ENCODE assay signal across 14 mouse cellular contexts in genomic region chr10:23004768-23005167, GRCm38 (mm10).
"Had no signal": no experiment of that assay in that cellular context is flagged by ENCODE, and none has a peak within 500 bp of the region (broad histone marks: within the 10 kb centered on the region; RNA-seq: fewer than 3 reads in every experiment).

No protein-coding gene starts in this region.

- H3K27ac ChIP-seq: left cerebral cortex, adult 2 months; liver, embryonic 13.5 days; neural tube, embryonic 13.5 days had no signal

- H3K9me3 ChIP-seq: kidney, embryonic 15.5 days; liver, embryonic 13.5 days; neural tube, embryonic 13.5 days had no signal

- H3K9ac ChIP-seq: kidney, embryonic 15.5 days; liver, embryonic 13.5 days; neural tube, embryonic 13.5 days had no signal

- H3K4me2 ChIP-seq: kidney, embryonic 15.5 days; liver, embryonic 13.5 days; neural tube, embryonic 13.5 days had no signal

- H3K4me3 ChIP-seq: kidney, embryonic 15.5 days; left cerebral cortex, adult 2 months; liver, embryonic 13.5 days; neural tube, embryonic 13.5 days had no signal

- H3K36me3 ChIP-seq: kidney, embryonic 15.5 days; liver, embryonic 13.5 days; neural tube, embryonic 13.5 days had no signal

- DNase-seq: kidney, adult 11 months; kidney, adult 8-10 months; kidney, postnatal 10 days; kidney, postnatal 36 days; layer of hippocampus, postnatal 36 days; liver, embryonic 13.5 days; lung, adult 2 months; lung, postnatal 14 days; lung, postnatal 4 days; thymus, adult 18-20 months; thymus, postnatal 4 days had no signal

- H3K4me1 ChIP-seq: kidney, embryonic 15.5 days; liver, embryonic 13.5 days; neural tube, embryonic 13.5 days had no signal

- H3K27me3 ChIP-seq: kidney, embryonic 15.5 days; liver, embryonic 13.5 days; neural tube, embryonic 13.5 days had no signal
